ENCODE assay signal across 33 mouse cellular contexts in genomic region chr8:91455591-91455990, GRCm38 (mm10).
"Had no signal": no experiment of that assay in that cellular context is flagged by ENCODE, and none has a peak within 500 bp of the region (broad histone marks: within the 10 kb centered on the region; RNA-seq: fewer than 3 reads in every experiment).

No protein-coding gene starts in this region.

- H3K36me3 ChIP-seq: heart, embryonic 13.5 days; heart, embryonic 15.5 days; hindbrain, embryonic 10.5 days; hindbrain, embryonic 12.5 days; hindbrain, embryonic 13.5 days; hindbrain, embryonic 15.5 days; intestine, embryonic 15.5 days; kidney, embryonic 15.5 days had no signal

- H3K9me3 ChIP-seq: heart, embryonic 13.5 days; heart, embryonic 15.5 days; hindbrain, embryonic 10.5 days; hindbrain, embryonic 12.5 days; hindbrain, embryonic 13.5 days; hindbrain, embryonic 15.5 days; intestine, embryonic 15.5 days; kidney, embryonic 15.5 days had no signal

- H3K4me1 ChIP-seq: heart, embryonic 15.5 days; hindbrain, embryonic 13.5 days; hindbrain, embryonic 15.5 days; intestine, embryonic 15.5 days; kidney, embryonic 15.5 days had no signal

- DNase-seq: heart, postnatal 10 days; heart, postnatal 36 days; heart, postnatal 4 days; kidney, adult 11 months; kidney, adult 18-20 months; kidney, adult 2 months; kidney, adult 8-10 months; kidney, adult 9 months; kidney, postnatal 10 days; kidney, postnatal 14 days; kidney, postnatal 25 days; kidney, postnatal 36 days; kidney, postnatal 4 days; layer of hippocampus, adult 9-11 months; layer of hippocampus, postnatal 36 days had no signal

- H3K27ac ChIP-seq: heart, embryonic 13.5 days; heart, embryonic 15.5 days; hindbrain, embryonic 10.5 days; hindbrain, embryonic 12.5 days; hindbrain, embryonic 13.5 days; hindbrain, embryonic 14.5 days; hindbrain, embryonic 15.5 days; hindbrain, postnatal 0 days; intestine, embryonic 15.5 days; kidney, embryonic 15.5 days; kidney, postnatal 0 days; layer of hippocampus, adult 2 months; left cerebral cortex, adult 2 months had no signal

- H3K4me2 ChIP-seq: heart, embryonic 11.5 days; heart, embryonic 13.5 days; heart, embryonic 15.5 days; hindbrain, embryonic 12.5 days; hindbrain, embryonic 13.5 days; hindbrain, embryonic 14.5 days; hindbrain, embryonic 15.5 days; intestine, embryonic 15.5 days; kidney, embryonic 15.5 days had no signal

- ATAC-seq: hindbrain, embryonic 16.5 days; hindbrain, postnatal 0 days; inflammation-experienced regulatory T-cells, adult 6 months; intestine, embryonic 15.5 days; intestine, embryonic 16.5 days; intestine, postnatal 0 days had no signal

- H3K9ac ChIP-seq: heart, embryonic 13.5 days; heart, embryonic 15.5 days; hindbrain, embryonic 12.5 days; hindbrain, embryonic 13.5 days; hindbrain, embryonic 14.5 days; hindbrain, embryonic 15.5 days; intestine, embryonic 15.5 days; kidney, embryonic 15.5 days had no signal

- H3K27me3 ChIP-seq: heart, embryonic 13.5 days; heart, embryonic 15.5 days; hindbrain, embryonic 12.5 days; hindbrain, embryonic 13.5 days; hindbrain, embryonic 15.5 days; intestine, embryonic 15.5 days; kidney, embryonic 15.5 days had no signal

- H3K4me3 ChIP-seq: heart, embryonic 13.5 days; heart, embryonic 15.5 days; hindbrain, embryonic 10.5 days; hindbrain, embryonic 12.5 days; hindbrain, embryonic 13.5 days; hindbrain, embryonic 15.5 days; intestine, embryonic 15.5 days; kidney, embryonic 15.5 days; layer of hippocampus, adult 2 months; left cerebral cortex, adult 2 months had no signal
